Mouse (Mus musculus): Measurements from ENCODE around the gene Glipr1l3.
"Not testable (repeated sequence)": the region's sequence is repeated elsewhere in the genome, so short reads cannot be mapped to it uniquely, and the experiment has no call there.

Gene Glipr1l3

DNA sequence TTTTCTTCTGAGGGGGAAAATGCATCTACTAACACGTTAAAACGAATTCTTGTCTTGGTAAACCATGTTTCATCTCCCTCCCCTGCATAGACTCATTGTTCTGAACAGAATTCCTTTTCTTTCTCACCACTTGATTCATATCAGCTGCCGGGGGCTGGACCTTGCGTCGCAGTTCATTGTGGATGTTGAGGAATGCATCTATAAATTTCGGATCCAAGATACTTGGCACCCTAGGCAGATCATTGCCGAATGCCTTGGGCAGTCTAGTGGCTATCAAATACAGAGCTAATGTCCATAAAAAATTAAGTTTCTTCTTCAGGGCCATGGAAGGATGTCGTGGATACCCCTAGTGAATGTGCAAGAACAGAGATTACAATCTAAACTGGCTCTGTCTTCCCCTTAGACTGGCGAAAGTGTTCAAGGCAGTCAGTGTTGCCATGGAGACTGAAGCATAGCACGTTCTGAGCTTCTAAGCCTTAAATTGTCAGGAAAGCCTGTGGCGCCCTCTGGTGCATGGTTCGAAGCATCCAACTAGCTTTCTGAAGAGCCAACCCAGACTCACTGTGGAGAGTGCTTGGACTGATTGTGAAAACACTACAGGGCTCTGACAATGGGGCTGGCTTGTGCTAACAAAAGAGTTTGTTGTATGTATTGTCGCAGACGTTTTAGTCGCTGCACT, at the start of gene Glipr1l3:
Glipr1l3 (minus strand) TSS at position 446 of the 679 bp plus-strand sequence.
- peak; percentile 81 for DNase-seq (ENCODE audit: extremely low spot score)

DNA sequence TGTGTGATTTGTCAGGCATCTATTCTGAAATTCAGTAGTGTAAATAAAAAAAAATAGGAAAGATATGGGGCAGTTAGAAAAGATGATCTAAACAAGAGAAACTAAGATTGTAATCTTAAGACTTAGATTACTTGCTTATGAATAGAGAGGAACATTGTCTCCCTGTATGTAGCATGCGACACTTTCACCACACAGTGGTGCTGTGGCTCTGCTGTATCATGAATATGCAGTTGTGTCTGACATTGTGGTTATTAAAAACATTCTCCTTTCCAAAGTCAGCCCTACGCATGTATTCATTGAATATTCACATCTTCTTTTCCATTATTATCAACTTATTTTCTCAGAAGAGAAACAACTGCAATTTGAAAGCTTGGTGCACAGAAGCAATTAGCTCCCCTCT, 43.3 kb upstream of the Glipr1l3 start:
- no peak for DNase-seq (ENCODE audit: extremely low spot score)

DNA sequence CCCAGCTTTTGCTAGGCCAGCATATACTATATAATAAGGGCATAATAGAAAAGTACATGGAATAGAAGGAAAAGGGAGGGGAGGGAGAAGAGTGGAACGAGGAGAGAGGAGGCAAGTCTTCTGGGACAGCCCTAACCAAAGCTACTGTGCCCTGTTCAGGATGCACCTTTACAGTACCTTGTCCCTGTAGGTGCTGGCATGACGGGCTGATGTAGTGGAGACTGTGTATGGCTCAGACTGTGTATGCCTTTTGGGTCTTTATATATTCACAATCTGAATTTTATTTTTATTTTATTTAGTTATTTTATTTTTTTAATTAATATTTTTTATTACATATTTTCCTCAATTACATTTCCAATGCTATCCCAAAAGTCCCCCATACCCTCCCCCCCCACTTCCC, 33.8 kb upstream of the Glipr1l3 start:
- not testable (repeated sequence) for DNase-seq (ENCODE audit: extremely low spot score)

DNA sequence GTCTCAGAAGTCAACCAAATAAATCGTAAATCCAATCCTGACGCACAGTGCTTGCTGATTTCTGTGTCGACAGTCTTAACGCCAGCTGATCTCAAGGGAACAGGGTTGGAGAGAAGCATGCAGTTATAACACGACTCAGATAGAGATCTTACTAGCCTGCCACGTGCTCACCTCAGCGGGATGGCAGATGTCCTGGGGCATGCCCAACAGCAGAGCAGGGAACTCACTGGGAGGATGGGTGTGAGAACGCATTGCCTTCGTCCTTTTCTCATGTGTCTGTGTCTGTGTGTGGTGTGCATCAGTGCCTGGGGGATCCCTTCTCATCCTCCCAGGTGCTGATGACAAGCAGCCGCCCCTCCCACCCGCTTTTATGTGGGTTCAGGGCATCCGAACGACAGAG, 16.9 kb upstream of the Glipr1l3 start:
- DNase-seq (ENCODE audit: extremely low spot score), result not testable (repeated sequence)

DNA sequence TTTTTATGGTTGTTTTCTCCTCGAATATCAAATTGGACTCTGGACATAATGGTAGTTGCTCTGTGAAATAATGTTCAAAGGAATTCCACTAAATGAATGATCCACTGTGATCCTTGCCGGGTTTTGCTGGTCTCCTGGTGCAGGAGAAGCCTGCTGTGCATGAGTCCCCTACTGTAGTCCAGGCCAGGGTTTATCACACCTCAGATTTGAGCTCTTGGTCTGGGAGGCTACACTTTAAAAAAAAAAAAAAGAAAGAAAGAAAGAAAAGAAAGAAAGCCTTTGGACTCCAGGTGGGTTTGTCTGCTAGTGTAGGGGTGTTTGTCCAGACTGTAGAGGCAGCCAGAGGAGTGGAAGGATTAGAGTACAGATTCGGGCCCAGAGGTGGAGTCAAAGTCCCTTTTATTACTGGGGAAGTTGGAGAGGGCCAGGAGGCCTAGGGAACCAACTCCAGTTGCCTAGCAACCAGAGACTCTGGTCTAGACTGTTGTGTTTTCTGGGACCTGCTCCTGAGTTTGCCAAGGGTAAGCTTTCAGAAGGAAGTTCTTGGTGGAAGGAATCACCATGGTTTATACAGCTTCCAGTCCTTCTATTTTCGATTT, 3.1 kb upstream of the Glipr1l3 start, which contains the start of gene Caps2:
Caps2 (plus strand) TSS at position 454 of the 599 bp plus-strand sequence.
- DNase-seq (ENCODE audit: extremely low spot score), result peak; percentile 75

DNA sequence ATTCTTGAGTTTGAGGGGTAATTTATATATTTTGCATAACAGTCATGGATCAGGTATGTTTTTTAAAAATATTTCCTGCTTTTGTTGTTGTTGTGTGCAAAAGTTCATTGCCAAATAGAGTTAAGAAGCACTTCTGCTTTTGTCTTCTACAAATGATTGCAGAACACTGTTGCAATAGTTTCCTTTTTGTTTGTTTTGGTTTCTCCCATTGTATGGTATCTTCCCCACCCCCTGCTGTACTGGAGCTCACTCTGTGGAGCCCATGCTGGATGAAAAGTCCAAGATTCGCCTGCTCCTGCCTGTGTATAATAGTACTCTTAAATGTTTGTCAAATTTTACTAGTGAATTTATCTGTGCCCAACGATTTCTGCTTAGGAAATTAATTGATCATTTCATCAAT, 20.3 kb downstream of the Glipr1l3 start:
- no peak for DNase-seq (ENCODE audit: extremely low spot score)

DNA sequence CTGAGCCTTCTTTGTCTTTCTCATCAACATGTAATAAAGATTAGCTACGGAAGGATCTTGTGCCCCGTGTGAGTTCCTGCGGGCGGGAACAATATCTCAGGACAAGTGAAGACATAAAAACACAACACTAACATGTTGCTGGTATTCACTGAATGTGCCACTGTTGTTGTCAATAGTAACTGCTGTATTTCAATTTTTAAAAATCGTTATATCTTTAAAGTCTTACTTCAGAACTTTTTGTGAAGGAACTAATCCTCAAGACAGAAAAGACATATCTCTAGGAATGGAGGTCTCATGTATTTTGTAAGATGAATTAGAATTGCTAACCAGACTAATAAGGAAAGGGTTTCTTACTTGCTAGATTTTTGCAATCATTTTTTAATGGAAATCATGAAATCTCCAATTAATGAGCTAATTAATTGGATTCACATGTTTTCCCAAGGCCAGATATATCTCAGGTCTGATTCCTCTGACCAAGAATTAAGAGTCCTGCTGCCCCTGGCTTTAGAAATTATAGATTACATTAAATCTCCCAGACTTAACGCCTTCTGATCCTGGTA, 21.2 kb downstream of the Glipr1l3 start:
- DNase-seq (ENCODE audit: extremely low spot score), result no peak

DNA sequence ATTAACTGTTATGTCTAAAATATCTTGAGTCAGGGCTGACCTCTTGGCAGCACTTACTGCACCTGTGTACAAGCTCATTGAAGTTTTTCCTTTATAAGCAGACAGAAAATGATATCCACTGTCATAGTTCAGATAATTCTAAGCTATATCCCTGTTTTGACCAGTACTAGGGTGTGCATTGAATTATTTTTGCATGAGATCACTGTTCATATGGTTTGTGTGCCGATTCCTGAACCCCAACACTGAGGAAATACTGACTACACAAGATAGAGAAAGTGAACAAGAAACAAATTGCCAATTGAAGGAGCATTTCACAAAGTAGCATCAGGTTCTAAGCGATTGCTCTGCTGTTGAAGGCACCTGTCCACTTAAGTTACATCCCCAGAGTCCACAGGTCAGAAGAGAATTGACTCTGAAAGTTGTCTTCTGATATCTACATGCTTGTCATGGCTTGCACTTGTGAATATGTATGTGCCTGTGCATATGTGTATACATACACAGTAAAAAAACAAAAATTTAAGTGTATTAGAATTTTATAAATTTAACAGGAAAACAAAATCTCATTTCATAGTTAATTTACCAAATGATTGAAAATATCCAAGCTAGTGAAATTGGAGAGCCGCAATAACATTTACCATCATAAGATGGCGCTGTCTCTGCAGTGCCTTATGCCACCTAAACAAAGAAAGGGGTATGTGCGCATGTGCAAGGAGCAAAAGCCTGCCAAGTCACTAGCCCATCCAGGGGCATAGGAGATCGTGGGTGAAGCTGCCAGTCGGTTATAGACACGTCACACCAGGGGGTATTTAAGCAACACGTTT, 21.9 kb downstream of the Glipr1l3 start:
- peak; percentile 77 for DNase-seq (ENCODE audit: extremely low spot score)

DNA sequence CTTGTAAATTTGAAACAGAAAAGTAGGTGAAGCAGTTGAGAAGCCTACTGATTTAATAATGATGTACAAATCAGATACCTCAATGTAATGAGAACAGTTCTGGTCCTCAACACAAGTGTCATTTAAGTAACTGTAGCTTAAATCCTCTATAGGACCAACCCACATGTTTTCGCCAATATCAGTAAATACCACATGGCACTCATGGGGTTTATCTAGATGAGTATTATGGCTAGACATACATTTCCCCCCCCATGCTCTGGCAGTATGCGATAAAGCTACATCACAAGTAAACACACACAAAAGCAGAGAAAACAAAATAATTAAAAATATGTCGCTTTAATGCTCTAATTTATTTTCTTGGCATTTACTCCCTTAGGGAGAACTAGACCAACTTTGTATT, 27.9 kb downstream of the Glipr1l3 start:
- DNase-seq (ENCODE audit: extremely low spot score), result no peak

DNA sequence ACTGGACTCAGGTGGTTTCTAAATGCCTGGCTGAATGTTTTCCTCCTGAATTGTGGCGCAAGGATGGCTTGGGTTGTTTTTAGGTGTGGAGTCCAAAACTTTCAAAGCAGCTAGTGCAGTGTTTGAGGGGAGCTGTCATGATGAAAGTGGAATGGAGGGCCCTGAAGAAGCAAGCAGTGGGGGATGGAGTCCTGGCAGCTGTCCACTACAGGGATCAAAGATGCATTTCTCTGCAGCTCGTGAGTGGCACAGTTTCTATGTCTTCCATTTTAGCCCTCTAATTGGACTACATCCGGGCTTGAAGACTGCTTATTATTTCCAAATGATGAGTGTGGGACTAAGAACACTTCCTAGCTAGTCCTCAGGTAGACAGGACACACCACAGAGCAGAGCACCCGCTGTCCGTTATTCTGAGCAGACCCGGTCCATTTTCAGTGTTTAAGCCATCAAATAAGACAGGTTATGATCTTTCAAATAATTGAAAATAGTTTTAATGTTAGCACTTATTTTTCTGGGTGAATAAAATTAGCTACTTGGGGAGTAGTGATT, 32.4 kb downstream of the Glipr1l3 start:
- not testable (repeated sequence) for DNase-seq (ENCODE audit: extremely low spot score)

DNA sequence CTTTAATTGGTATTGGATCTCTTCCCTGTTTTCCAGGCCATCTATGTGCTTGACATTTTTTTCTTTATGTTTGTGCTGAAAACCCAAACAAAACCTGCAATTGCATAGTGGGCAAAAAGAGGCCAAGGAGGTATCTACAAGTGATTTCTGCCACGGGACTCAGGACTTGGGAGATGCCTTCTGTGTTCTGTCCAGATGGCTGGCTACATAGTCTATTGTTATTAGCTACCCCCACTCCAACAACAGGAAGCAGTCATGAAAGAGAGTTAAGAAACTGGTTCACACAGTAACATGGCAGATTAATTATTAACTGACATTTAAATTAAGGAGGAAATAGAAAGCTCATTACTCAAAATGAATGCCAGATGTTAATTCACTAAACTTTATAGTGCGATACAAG, 35.0 kb downstream of the Glipr1l3 start:
- DNase-seq (ENCODE audit: extremely low spot score), result not testable (repeated sequence)

DNA sequence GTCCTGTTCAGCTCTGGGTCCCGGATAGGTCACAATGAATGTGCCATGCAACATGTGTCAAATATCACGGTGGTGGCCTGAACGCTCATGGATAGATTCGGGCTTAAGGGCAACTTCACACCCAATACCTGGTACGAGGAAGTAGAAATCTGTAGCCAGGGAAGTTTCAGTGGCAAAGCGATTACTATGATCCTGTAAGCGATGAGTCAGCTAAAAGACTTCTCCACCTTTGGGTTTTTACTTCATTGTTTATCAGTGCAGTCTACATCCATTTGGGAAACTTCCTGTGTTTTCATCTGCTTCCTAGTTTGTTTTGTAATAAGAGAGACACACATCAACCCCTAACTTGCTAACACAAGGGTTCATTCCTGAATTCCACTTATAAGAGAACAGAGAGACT, 49.7 kb downstream of the Glipr1l3 start:
- no peak for DNase-seq (ENCODE audit: extremely low spot score)

DNA sequence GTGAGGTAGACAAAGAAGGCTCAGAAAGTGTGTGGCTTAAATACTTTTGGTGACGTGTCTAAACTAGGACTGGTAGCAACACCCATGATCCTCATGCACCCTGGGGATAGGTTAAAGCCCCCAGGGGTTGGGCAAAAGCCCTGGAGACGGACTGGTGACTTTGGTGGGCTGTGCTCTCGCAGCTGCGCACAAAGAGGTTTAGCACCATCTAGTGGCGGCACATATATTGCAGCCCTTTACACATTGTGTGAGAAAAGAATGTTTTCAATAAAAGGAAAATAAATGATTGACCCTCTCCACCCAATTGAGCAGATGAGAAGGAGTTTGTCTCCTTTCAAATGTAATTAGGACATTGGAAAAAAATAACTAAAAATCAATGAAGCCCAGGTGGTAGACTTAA, 54.3 kb downstream of the Glipr1l3 start:
- DNase-seq (ENCODE audit: extremely low spot score), result peak; percentile 48

Measured in embryo, embryonic 9.5 days (tissue).